9 mouse cellular contexts compared by ENCODE assay signal in the genomic region with DNA sequence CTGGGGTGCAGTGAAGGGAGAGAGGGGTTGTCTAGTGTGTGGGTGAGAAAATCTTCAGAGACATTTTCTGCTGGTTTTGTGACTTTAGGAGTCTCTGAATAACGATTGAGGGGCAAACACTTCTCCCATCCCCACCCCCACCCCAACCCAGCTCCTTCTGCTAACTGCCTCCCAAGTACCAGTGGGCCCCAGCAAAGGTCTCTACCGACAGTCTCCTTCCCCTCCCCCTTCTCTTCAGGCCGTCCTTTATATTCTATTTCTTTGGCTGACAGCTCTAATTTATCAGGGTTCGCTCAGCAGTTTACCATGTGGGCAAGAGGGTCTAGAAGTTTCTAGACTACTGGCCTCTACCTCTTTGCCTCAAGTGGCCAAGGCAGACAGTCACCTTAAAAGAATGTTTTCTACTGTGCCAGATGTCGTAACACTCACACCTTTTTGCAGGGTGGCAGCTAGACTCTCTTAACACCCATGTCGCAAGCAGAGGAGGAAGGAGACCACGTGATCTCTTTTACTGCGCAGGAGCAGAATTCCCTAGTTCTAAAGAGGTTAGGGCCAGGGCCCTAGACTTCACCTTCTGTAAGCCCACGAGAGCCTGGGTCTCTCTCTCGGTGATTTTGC.
DNase-seq lines count a peak whose midpoint lies in the region; ATAC-seq lines count a peak whose summit lies in the region.
"Had no signal": no experiment of that assay in that cellular context is flagged by ENCODE, and none has a peak within 500 bp of the region (broad histone marks: within the 10 kb centered on the region; RNA-seq: fewer than 3 reads in every experiment).

No protein-coding gene starts in this region.

- DNase-seq in heart, adult 9 months (ENCODE audit: low spot score in 2 of 2): no peak
- peak; percentile 53 for DNase-seq in embryonic facial prominence, embryonic 10.5 days (ENCODE audit: low spot score)
- no peak for DNase-seq in right cerebral cortex, adult 18-20 months
- no peak for DNase-seq in frontal cortex, postnatal 25 days (ENCODE audit: low spot score in 2 of 2)
- no peak for DNase-seq in kidney, adult 9 months

- no peak overlapping the region for H3K4me3 ChIP-seq in heart, embryonic 12.5 days
- peak overlapping the region; percentile 37; the same call in 1 of the 2 replicates for H3K4me3 ChIP-seq in embryonic facial prominence, embryonic 10.5 days
- H3K4me3 ChIP-seq in intestine, embryonic 16.5 days (ENCODE audit: low read length): no peak overlapping the region
- H3K4me3 ChIP-seq in midbrain, embryonic 13.5 days (replicated peaks): no peak overlapping the region

- WGBS in heart, embryonic 12.5 days: 23% methylated on average over 10 of the region's 10 CpGs
- 26% methylated on average over 10 of the region's 10 CpGs for WGBS in embryonic facial prominence, embryonic 10.5 days
- WGBS in intestine, embryonic 16.5 days: 31% methylated on average over 10 of the region's 10 CpGs
- WGBS in midbrain, embryonic 13.5 days: 27% methylated on average over 10 of the region's 10 CpGs

- H3K4me2 ChIP-seq in heart, embryonic 12.5 days: peak overlapping the region; percentile 37
- peak overlapping the region; percentile 10; the same call in 1 of the 2 replicates for H3K4me2 ChIP-seq in intestine, embryonic 16.5 days (ENCODE audit: low read depth, low read length)
- H3K4me2 ChIP-seq in midbrain, embryonic 13.5 days (replicated peaks): peak overlapping the region; percentile 31; the same call in 1 of the 2 replicates

- H3K4me1 ChIP-seq in heart, embryonic 12.5 days (replicated peaks): peaks cover 43% of the 10 kb centered on the region
- peaks cover 64% of the 10 kb centered on the region for H3K4me1 ChIP-seq in embryonic facial prominence, embryonic 10.5 days
- H3K4me1 ChIP-seq in intestine, embryonic 16.5 days (ENCODE audit: control insufficient read depth, insufficient read depth, low read length): peaks cover 33% of the 10 kb centered on the region
- H3K4me1 ChIP-seq in midbrain, embryonic 13.5 days (replicated peaks): peaks cover 48% of the 10 kb centered on the region

- no peaks in the 10 kb centered on the region for H3K36me3 ChIP-seq in heart, embryonic 12.5 days
- no peaks in the 10 kb centered on the region for H3K36me3 ChIP-seq in embryonic facial prominence, embryonic 10.5 days (replicated peaks)
- no peaks in the 10 kb centered on the region for H3K36me3 ChIP-seq in intestine, embryonic 16.5 days (ENCODE audit: control insufficient read depth, insufficient read depth, low read length)
- H3K36me3 ChIP-seq in midbrain, embryonic 13.5 days: no peaks in the 10 kb centered on the region

- H3K9me3 ChIP-seq in heart, embryonic 12.5 days (replicated peaks): no peaks in the 10 kb centered on the region
- no peaks in the 10 kb centered on the region for H3K9me3 ChIP-seq in embryonic facial prominence, embryonic 10.5 days
- H3K9me3 ChIP-seq in intestine, embryonic 16.5 days (ENCODE audit: control insufficient read depth, low read length): no peaks in the 10 kb centered on the region
- H3K9me3 ChIP-seq in midbrain, embryonic 13.5 days: no peaks in the 10 kb centered on the region

- no peaks in the 10 kb centered on the region for H3K27me3 ChIP-seq in heart, embryonic 12.5 days (replicated peaks)
- H3K27me3 ChIP-seq in embryonic facial prominence, embryonic 10.5 days (replicated peaks; ENCODE audit: low read depth, poor library complexity, severe bottlenecking): no peaks in the 10 kb centered on the region
- H3K27me3 ChIP-seq in intestine, embryonic 16.5 days (replicated peaks; ENCODE audit: control insufficient read depth, insufficient read depth, low read length): no peaks in the 10 kb centered on the region
- no peaks in the 10 kb centered on the region; the same call in 1 of the 2 replicates for H3K27me3 ChIP-seq in midbrain, embryonic 13.5 days
- H3K27me3 ChIP-seq: CH12.LX had no signal

- no peak overlapping the region; the same call in 1 of the 2 replicates for H3K9ac ChIP-seq in heart, embryonic 12.5 days
- H3K9ac ChIP-seq in intestine, embryonic 16.5 days (ENCODE audit: low read depth, low read length): 0 out of 2 replicates have a peak overlapping the region, but pooled peaks have one; percentile 5
- no peak overlapping the region for H3K9ac ChIP-seq in midbrain, embryonic 13.5 days (replicated peaks)

- H3K27ac ChIP-seq in heart, embryonic 12.5 days (ENCODE audit: poor library complexity, severe bottlenecking): peak overlapping the region; percentile 76
- peak overlapping the region; percentile 88 for H3K27ac ChIP-seq in embryonic facial prominence, embryonic 10.5 days (replicated peaks)
- H3K27ac ChIP-seq in intestine, embryonic 16.5 days (ENCODE audit: low read length): peak overlapping the region; percentile 59
- peak overlapping the region; percentile 69 for H3K27ac ChIP-seq in midbrain, embryonic 13.5 days

- no peak for ATAC-seq in heart, embryonic 12.5 days (ENCODE audit: insufficient number of reproducible peaks, low FRiP score)
- peak; percentile 54 for ATAC-seq in intestine, embryonic 16.5 days
- peak; percentile 22; the same call in 1 of the 2 replicates for ATAC-seq in midbrain, embryonic 13.5 days
